Mouse (Mus musculus) kidney, postnatal 0 days (tissue): ENCODE measurements around the gene Mrgprf. TPM values are rescaled to one million over a fixed set of nuclear protein-coding genes. Genes with fewer than 3 reads are reported as not detected.

Experiments
- ATAC-seq: fragments of 200-750 bp; cut with Nextera tagmentation; replicated peaks from 2 replicates; pipeline ENCODE4 v1.8.0; 2017; ENCODE audit warnings: low read depth, moderate number of reproducible peaks, moderate TSS enrichment, moderate library complexity; ENCODE audit not compliant: low FRiP score
- DNase-seq: peaks from one replicate; pipeline ENCODE4 v3.0.0-alpha.2; 2016; ENCODE audit warnings: low spot score
- H3K27ac ChIP-seq: fragments of 300-500 bp; sonication (generic); 2 replicates; pipeline ENCODE4 v1.5.1; 2014; ENCODE audit warnings: mild to moderate bottlenecking
- H3K27me3 ChIP-seq: fragments of 300-500 bp; sonication (generic); 2 replicates; pipeline ENCODE4 v1.6.1; 2014; ENCODE audit warnings: low read length, mixed read lengths; ENCODE audit not compliant: insufficient read depth
- H3K36me3 ChIP-seq: fragments of 300-500 bp; sonication (generic); 2 replicates; pipeline ENCODE4 v1.6.1; 2014; ENCODE audit warnings: low read length, mixed read lengths; ENCODE audit not compliant: insufficient read depth
- H3K4me1 ChIP-seq: fragments of 300-500 bp; sonication (generic); replicated peaks from 2 replicates; pipeline ENCODE4 v1.6.1; 2014; ENCODE audit warnings: antibody characterized with exemption, low read length, mixed read lengths; ENCODE audit not compliant: insufficient read depth
- H3K4me2 ChIP-seq: fragments of 300-500 bp; sonication (generic); 2 replicates; pipeline ENCODE4 v1.6.1; 2014; ENCODE audit warnings: mild to moderate bottlenecking, low read length, moderate library complexity, mixed read lengths
- H3K4me3 ChIP-seq: fragments of 300-500 bp; sonication (generic); replicated peaks from 2 replicates; pipeline ENCODE4 v1.5.1; 2014; ENCODE audit warnings: low read depth, low read length
- H3K9ac ChIP-seq: fragments of 300-500 bp; sonication (generic); 2 replicates; pipeline ENCODE4 v1.6.1; 2014; ENCODE audit warnings: low read depth, low read length
- H3K9me3 ChIP-seq: fragments of 300-500 bp; sonication (generic); replicated peaks from 2 replicates; pipeline ENCODE4 v1.6.1; 2016; ENCODE audit warnings: low read length, inconsistent platforms, mixed read lengths
- CTCF ChIP-seq: IDR thresholded peaks from 2 replicates; pipeline ENCODE4 v1.5.1; 2016; ENCODE audit warnings: antibody characterized with exemption, low read depth, mild to moderate bottlenecking, moderate library complexity
- WGBS: fragments of 180-500 bp; shearing (Covaris S2); extraction: QIAGEN DNeasy Blood & Tissue Kit; methylation state at CpG from one replicate; pipeline ENCODE4 v1.1.7; 2014; 5-methylcytosine and 5-hydroxymethylcytosine counted together
- polyA plus RNA-seq: library from polyadenylated mRNA; unstranded; fragments of >200 nt; fragmentation: Nextera tagmentation; extraction: Ambion mirVana; gene quantifications from 2 replicates; pipeline ENCODE4 v1.2.1, GENCODE M21; 2015

Gene Mrgprf
- polyA plus RNA-seq = 3.5 and 3.8 TPM in 2 replicates

- no peaks in the 10 kb centered on the region for H3K9me3 ChIP-seq
- H3K36me3 ChIP-seq = no peaks in the 10 kb centered on the region
- no peak; the same call in 1 of the 2 replicates for TF ChIP-seq CTCF
- WGBS = 24% methylated on average over 12 of the region's 13 CpGs
- no peak for DNase-seq
- H3K27me3 ChIP-seq = no peaks in the 10 kb centered on the region
- H3K27ac ChIP-seq = peak within 1 kb of the TSS; percentile 31; the same call in 1 of the 2 replicates
- H3K4me3 ChIP-seq = no peak within 1 kb of the TSS
- peaks cover 12% of the 10 kb centered on the region; the same call in 1 of the 2 replicates for H3K4me1 ChIP-seq
- no peak within 1 kb of the TSS for H3K9ac ChIP-seq
- 0 out of 2 replicates have a peak within 1 kb of the TSS, but pooled peaks have one; percentile 5 for H3K4me2 ChIP-seq
- ATAC-seq = no peak
Observed at GRCm38 (mm10) chr7:145300321-145301007, at the start of gene Mrgprf. Gene Mrgprf, plus strand, starts transcription at chr7:145300828.

- TF ChIP-seq CTCF = peak; percentile 92
- DNase-seq (peak; percentile 89), ATAC-seq (peak; percentile 52; the same call in 1 of the 2 replicates)
- WGBS = 26% methylated on average over 8 of the region's 8 CpGs
- no peak overlapping the region for H3K9ac ChIP-seq
- H3K36me3 ChIP-seq = peaks cover 9% of the 10 kb centered on the region; the same call in 1 of the 2 replicates
- no peaks in the 10 kb centered on the region for H3K4me1 ChIP-seq
- no peak overlapping the region for H3K4me2 ChIP-seq
- H3K4me3 ChIP-seq = no peak overlapping the region
- H3K9me3 ChIP-seq = no peaks in the 10 kb centered on the region
- H3K27ac ChIP-seq = no peak overlapping the region
- H3K27me3 ChIP-seq = no peaks in the 10 kb centered on the region
Observed at GRCm38 (mm10) chr7:145252715-145253476, 47.7 kb upstream of the Mrgprf start.

GRCm38 (mm10) chr7:145253986-145254630 lies 46.5 kb upstream of the Mrgprf start:
- no peak overlapping the region for H3K27ac ChIP-seq

GRCm38 (mm10) chr7:145256092-145256491 lies 44.5 kb upstream of the Mrgprf start:
- no peak for TF ChIP-seq CTCF
- 92% methylated on average over 1 of the region's 1 CpGs for WGBS

More at GRCm38 (mm10) chr7:145253986-145254630, 46.5 kb upstream of the Mrgprf start:
- Histone ChIP-seq H3K36me3 (peaks cover 20% of the 10 kb centered on the region; the same call in 1 of the 2 replicates), H3K4me3 (no peak overlapping the region), H3K9me3 (no peaks in the 10 kb centered on the region), H3K9ac (no peak overlapping the region), H3K4me2 (no peak overlapping the region), H3K27me3 (no peaks in the 10 kb centered on the region), H3K4me1 (no peaks in the 10 kb centered on the region)
- TF ChIP-seq CTCF = no peak
- DNase-seq = no peak
- WGBS = 61% methylated on average over 3 of the region's 3 CpGs
- no peak for ATAC-seq

DNA sequence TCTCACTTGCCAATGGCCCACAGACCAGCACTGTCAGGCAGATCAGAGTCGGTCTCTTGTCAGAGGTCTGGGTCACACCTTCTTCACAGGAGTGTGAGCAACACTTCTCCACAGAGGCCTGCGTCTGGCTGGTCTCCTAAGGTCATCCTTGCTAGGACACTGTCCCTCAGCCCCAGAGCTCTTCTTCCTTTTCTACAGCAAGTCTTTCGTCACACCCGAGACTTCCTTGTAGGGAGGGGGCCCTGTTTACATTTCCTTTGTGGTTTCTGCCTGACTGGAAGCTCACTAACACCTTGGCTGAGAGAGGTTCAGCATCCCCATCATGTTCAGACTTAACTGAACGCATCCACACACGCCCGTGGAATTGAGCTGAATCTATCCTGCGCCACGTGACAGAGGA lies 36.4 kb upstream of the Mrgprf start:
- ATAC-seq (no peak), DNase-seq (no peak)
- no peaks in the 10 kb centered on the region for H3K9me3 ChIP-seq
- H3K36me3 ChIP-seq = 0 out of 2 replicates have a peak, but pooled peaks cover 17% of the 10 kb centered on the region
- no peak overlapping the region for H3K4me3 ChIP-seq
- H3K9ac ChIP-seq = no peak overlapping the region
- 78% methylated on average over 9 of the region's 9 CpGs for WGBS
- no peak overlapping the region for H3K27ac ChIP-seq
- H3K4me2 ChIP-seq = no peak overlapping the region
- no peaks in the 10 kb centered on the region for H3K27me3 ChIP-seq
- H3K4me1 ChIP-seq = no peaks in the 10 kb centered on the region
- no peak for TF ChIP-seq CTCF

More at GRCm38 (mm10) chr7:145256092-145256491, 44.5 kb upstream of the Mrgprf start:
- Histone ChIP-seq H3K4me1 (no peaks in the 10 kb centered on the region), H3K27me3 (no peaks in the 10 kb centered on the region), H3K4me3 (no peak overlapping the region), H3K36me3 (peaks cover 28% of the 10 kb centered on the region; the same call in 1 of the 2 replicates), H3K9ac (no peak overlapping the region), H3K27ac (no peak overlapping the region), H3K9me3 (no peaks in the 10 kb centered on the region), H3K4me2 (no peak overlapping the region)
- ATAC-seq (no peak), DNase-seq (no peak)

DNA sequence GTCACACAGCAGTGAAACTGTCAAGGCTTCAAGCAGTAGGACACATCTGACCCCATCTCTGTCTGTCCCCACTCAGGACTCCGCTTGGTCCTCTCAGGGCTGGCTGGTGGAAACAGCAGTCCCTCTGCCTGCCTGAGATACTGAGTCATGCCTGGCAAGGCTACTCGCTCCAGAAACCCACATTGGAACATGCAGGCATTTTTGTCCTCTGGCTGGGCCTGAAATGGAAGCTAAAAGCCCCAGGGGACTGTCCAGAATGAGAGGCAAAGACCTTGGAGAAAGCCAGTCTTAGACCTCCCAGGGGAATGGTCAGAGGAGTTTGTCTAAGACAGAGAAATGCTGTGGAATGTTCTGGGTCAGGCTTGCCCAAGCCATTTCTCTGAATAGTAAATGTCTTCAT lies 34.6 kb upstream of the Mrgprf start:
- Histone ChIP-seq H3K4me2 (no peak overlapping the region), H3K27ac (no peak overlapping the region), H3K27me3 (no peaks in the 10 kb centered on the region), H3K9me3 (no peaks in the 10 kb centered on the region), H3K4me1 (no peaks in the 10 kb centered on the region), H3K36me3 (peaks cover 21% of the 10 kb centered on the region; the same call in 1 of the 2 replicates), H3K9ac (no peak overlapping the region), H3K4me3 (no peak overlapping the region)
- DNase-seq = no peak
- WGBS = 87% methylated on average over 2 of the region's 2 CpGs
- ATAC-seq = no peak
- TF ChIP-seq CTCF = no peak
